Mouse (Mus musculus): Measurements from ENCODE around the gene Gm21921.
"Not testable (repeated sequence)": the region's sequence is repeated elsewhere in the genome, so short reads cannot be mapped to it uniquely, and the experiment has no call there.

Gm21921 gene

GRCm38 (mm10) chrY:24796143-24796542 is at the start of gene Gm21921:
Gene Gm21921, minus strand, starts transcription at chrY:24796243.
- not testable (repeated sequence) for DNase-seq (ENCODE audit: low read depth in 1 of 2, low spot score in 2 of 2)
